Mouse (Mus musculus): ENCODE measurements around the gene Col11a2.

Col11a2 gene

GRCm38 (mm10) chr17:34101604-34102032 lies 62.4 kb downstream of the Col11a2 start:
- DNase-seq (ENCODE audit: low read depth, low spot score): peak; percentile 93

GRCm38 (mm10) chr17:34102831-34103230 lies 63.6 kb downstream of the Col11a2 start:
- DNase-seq (ENCODE audit: low read depth, low spot score): peak; percentile 83

DNA sequence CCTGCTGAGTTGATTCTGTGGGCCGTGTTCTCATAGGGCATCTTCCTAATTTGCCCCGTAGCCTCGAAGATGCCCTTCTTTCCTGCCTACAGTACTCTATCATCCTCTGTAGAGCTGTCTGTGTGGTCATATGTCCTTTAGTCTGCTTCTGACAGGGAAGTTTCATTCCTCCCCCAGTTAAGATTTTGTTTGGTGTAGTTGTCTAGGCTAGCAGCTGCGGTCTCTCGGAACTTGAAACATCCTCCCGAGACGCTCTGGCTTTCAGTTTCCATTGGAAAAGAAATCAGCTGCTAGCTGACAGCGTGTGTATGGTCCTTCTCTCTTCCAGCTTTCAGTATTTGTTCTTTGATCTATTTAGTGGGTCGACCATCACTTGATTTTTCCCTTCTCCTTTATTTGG lies 65.6 kb downstream of the Col11a2 start:
- peak; percentile 67 for DNase-seq (ENCODE audit: low read depth, low spot score)

GRCm38 (mm10) chr17:34106555-34106954 lies 67.3 kb downstream of the Col11a2 start:
- DNase-seq (ENCODE audit: low read depth, low spot score): no peak

GRCm38 (mm10) chr17:34107109-34107867 lies 68.1 kb downstream of the Col11a2 start:
- DNase-seq (ENCODE audit: low read depth, low spot score): peak; percentile 33

DNA sequence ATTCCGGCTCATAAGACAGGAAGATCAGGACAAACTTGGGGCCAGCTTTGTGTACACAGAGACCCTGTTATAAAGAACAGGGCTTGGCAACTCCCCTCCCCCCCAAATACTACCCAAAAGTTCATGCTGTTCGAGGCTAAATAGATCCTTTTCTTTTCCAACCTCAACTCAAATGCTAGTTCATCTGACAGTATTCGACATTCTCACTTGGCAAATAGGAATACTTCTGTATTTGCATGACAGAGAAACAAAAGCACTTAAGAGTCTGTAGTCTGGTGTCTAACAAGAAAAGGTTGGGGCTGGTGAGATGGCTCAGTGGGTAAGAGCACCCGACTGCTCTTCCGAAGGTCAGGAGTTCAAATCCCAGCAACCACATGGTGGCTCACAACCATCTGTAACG lies 69.2 kb downstream of the Col11a2 start:
- peak; percentile 10 for DNase-seq (ENCODE audit: low read depth, low spot score)

DNA sequence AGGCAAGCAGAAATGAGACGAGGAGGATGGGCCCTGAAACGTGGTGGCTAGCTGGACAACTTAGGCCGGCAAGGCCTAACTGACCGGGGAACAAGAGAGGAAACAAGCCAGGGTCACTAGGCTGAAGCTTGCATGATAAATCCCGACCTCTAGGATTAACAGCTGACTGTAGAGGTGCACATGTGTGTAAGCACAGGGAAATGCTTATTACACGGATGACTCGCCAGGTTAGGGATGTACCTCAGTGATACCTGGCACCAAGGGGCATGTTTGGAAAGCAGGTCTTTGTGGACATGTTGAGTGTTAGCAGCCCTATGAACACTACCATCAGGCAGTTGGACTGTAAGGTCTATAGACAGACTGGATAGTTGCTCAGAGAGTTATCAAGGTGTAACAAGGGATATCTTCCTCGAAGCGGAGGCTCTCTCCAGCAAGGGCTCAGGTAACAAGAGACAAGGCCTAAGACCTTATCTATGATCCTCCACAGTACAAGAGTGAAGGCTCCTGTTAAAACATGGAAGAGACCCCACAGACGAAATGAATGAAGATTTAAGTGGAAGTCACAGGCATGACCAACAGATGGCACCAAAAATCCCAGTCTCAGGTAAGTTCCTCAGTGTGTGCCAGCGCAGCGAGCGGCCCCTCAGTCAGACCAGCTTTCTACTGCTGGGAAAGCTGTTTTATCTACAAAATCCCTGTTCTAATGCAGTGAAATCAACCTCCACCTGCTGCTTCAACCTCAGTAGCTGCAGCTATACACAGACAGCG lies 70.0 kb downstream of the Col11a2 start:
- peak; percentile 61 for DNase-seq (ENCODE audit: low read depth, low spot score)

DNA sequence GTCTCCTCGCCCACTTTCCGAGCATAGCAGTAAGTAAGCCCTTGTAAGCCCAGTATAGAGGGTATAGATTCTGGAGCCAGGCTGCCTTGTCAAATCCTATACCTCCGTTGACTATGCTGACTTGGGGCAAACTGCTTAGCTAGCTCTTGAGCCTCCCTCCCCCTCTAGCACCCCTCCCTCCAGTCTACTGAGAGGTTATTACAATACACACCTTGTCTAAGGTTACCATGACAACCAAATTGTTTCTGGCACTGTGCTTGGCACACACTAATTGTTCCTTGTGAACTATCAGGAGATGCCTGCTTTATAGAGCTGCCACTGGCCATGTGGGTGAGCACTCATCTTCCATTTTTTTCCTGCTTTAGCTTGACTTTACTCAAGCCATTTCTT lies 70.6 kb downstream of the Col11a2 start:
- peak; percentile 59 for DNase-seq (ENCODE audit: low read depth, low spot score)

- DNase-seq (ENCODE audit: low read depth, low spot score): no peak
Measured at GRCm38 (mm10) chr17:34110309-34110708, 71.1 kb downstream of the Col11a2 start.

GRCm38 (mm10) chr17:34114114-34114513 lies 74.9 kb downstream of the Col11a2 start:
- DNase-seq (ENCODE audit: low read depth, low spot score): no peak
